Mouse (Mus musculus) megakaryocyte, adult 5-6 weeks (primary cell): ENCODE data around the gene Fam53b. TPM values are rescaled to one million over a fixed set of nuclear protein-coding genes. Genes with fewer than 3 reads are reported as not detected.
A peak's percentile ranks its signal among the peaks of the same experiment; 100 is the strongest.

Experiments used
- ATAC-seq: 2 replicates; pipeline ENCODE4 v1.8.0; 2016; ENCODE audit warnings: mild to moderate bottlenecking, inconsistent platforms; ENCODE audit not compliant: poor library complexity, severe bottlenecking
- total RNA-seq, 2 experiments: library from RNA; stranded (forward) in 1 of 2; stranded (reverse) in 1 of 2; fragments of 153-499, 151-499 nt in 1 of 2; fragments of 221-1000, 200-1000 nt in 1 of 2; gene quantifications; 2 replicates each; pipeline versions ENCODE4 v1.2.3 to v1.2.4; 2015 to 2017

Fam53b gene
- total RNA-seq, 2 experiments from 2014 or later = 11.3 to 21.7 TPM

DNA sequence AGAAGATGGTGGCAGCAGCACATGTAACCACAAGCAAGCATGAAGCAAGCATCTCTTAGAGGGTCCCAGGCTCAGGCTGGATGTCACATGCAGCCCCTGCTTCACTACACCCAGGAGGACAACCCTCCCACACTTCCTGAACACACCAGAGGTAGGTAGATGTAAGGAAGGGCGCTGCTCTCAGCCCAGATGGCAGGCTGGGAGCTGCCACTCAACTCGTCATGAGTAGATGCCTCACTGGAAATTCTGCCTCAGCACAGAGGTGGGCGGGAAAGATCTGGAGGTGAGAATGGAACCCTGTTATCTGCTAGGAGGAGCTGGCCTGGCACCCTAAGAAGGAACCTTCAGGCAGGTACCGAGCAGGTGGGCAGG is 45.7 kb downstream of the Fam53b start:
- no peak for ATAC-seq

DNA sequence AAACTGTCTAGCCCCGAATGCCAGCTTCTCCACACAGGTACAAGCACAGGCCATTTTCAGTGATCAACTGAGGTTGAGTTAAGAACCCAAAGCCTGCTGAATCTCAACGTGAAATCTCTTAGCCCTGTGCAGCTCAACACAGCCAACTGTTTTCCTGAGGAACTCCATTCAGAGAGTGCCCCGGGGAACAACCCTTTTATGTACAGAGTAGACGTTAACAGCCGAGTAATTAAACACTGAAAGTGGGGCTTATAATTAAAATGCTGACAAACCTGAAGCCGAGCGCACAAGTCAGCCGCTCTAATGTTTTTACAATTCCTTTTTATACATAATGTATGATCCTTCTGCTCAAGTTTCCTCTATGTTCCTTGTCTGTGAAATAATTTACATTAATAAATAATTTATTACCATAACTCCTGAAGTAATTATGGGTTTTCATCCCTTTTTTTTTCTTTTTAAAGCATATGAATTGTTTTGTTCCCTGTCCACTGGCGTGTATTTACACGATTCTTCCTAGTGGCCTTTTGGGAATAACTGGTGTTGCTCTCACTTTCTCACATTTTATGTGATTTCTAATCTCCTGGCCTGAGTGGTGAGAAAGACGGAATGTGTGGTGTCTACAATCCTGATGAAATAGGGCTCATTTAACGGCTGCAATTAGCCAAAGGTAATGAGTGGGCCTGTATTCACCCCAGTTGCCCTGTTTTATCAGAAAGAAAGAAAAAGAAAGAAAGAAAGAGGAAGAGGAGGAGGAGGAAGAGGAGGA is 46.3 kb downstream of the Fam53b start:
- no peak for ATAC-seq

GRCm38 (mm10) chr7:132766235-132766871 is 47.3 kb downstream of the Fam53b start:
- ATAC-seq = no peak

GRCm38 (mm10) chr7:132765629-132766186 is 48.0 kb downstream of the Fam53b start:
- ATAC-seq = 0 out of 2 replicates have a peak, but pooled peaks have one; percentile 36

GRCm38 (mm10) chr7:132764896-132765491 is 48.7 kb downstream of the Fam53b start:
- no peak for ATAC-seq

GRCm38 (mm10) chr7:132764314-132764713 is 49.4 kb downstream of the Fam53b start:
- ATAC-seq = no peak

DNA sequence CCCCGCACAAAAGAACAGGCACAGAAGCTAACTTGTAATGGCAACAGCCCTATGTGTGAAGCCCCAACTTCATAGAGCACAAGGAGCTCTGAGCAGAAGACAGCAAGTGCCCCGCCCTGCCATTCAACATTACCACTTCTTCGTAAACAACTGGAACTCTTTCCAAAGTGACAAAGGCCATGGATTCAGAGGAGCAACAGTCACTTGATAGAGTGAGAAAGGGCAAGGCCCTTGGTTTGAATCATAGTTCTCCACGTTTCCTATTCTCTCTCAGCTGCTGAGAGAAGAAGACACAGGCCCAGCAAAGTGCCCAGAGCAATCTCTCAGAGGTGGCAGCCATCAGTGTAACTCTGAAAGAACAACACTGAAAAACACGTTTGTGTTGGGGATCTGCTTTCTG is 49.8 kb downstream of the Fam53b start:
- no peak for ATAC-seq

DNA sequence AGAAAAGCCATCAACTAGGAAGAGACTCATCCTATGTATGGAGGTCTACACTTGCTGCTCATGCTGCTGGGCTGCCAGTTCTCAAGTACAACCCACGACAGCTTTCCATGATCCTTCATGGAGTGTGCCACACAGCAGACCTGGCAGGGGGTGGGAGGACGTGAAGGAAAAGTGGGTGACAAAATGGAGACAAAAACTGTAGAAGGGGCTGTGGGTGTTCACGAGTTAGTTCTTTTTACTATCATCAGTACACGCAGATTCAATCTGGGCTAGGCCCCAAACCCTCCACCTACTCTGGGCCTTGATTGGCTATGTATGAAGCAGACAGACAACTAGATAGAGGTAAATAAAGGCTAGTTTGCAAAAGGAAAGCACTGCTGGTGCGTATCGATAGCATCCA is 50.3 kb downstream of the Fam53b start:
- no peak for ATAC-seq

GRCm38 (mm10) chr7:132761409-132761808 is 52.3 kb downstream of the Fam53b start:
- no peak for ATAC-seq

GRCm38 (mm10) chr7:132760589-132761180 is 53.0 kb downstream of the Fam53b start:
- ATAC-seq = no peak

DNA sequence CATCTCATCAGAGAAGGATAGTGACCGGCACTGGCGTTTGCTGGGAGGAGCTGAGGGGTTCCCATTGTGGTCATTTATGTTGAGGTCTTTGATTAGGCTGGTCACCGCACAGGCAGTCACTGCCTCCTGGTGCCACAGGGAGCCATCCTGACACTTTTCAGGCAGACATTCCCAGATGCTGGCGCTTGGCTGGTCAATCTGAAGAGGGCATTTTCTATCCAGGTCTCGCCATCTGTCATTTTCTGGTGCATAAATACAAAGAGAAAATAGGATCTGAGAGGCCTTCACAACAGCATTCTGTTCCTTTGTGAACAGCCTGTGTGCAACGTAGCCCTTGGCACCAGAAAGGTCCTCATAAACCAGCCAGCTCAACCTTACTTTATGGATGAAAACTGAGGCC is 53.8 kb downstream of the Fam53b start:
- no peak for ATAC-seq

DNA sequence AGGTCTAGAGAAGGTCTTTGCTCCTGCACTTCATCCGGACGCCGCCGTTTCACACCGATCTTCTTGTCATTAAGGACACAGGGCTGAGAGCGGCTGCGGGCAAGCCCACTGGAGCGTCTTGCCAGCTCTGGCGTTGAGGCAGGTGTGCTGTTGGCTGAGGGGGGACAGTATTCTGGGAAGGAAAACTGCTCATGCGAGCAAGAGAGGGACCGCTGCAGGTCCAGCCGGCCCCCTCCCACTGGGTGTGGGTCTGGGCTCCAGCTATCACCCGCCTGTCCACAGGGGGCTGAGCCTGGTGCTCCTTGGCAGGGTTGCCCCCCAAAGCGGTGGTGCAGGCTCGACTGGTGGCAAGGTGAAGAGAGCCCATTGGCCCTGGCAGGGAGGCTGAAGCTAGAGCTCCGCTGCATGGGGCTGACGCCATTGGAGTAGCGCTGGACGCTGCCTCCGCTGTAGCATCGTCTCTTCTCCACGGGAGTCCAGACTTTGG is 54.2 kb downstream of the Fam53b start:
- no peak for ATAC-seq

GRCm38 (mm10) chr7:132758875-132759274 is 54.8 kb downstream of the Fam53b start:
- ATAC-seq = no peak

DNA sequence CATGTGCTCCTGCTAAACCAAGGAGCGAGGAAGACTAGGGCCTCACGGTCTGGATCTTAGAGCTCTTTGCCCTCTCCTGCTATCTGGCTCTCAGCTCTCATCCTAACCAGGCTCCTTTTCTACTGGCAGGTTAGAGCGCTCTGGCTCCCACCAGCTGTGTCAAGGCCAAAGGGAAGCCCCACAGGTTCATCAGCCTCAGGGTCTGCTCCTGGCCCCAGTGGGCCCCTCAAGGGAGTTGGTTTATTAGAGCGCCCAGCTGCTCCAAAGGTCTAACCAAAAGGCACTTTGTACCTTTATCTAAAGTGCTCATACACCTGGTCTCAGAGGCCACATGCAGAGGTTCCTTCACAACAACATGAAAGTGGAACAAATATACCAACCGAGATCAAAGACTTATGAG is 57.4 kb downstream of the Fam53b start:
- ATAC-seq = no peak

- no peak for ATAC-seq
Measured at GRCm38 (mm10) chr7:132754389-132754750, 59.3 kb downstream of the Fam53b start.

- no peak for ATAC-seq
Measured at GRCm38 (mm10) chr7:132753518-132754388, 59.9 kb downstream of the Fam53b start.

GRCm38 (mm10) chr7:132751716-132752115 is 62.0 kb downstream of the Fam53b start:
- no peak for ATAC-seq

DNA sequence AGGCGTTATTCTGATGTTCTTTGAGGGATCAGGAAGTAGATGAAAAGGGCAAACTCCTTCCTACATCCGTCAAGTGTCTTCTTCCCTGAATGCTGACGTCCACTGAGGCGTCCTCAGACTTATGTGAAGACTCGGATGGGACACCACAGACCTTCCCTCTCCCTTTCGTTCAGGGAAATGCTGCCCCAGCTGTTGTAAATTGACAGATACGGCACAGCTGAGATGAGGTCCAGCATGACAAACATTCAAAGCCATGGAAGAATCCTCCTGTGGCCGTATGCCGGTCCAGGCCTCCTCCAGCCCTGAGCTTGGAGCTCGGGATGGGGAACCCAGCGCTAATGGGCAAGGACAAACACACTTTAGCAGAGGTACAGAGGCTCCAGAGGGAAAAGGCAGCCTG is 64.2 kb downstream of the Fam53b start:
- no peak for ATAC-seq

DNA sequence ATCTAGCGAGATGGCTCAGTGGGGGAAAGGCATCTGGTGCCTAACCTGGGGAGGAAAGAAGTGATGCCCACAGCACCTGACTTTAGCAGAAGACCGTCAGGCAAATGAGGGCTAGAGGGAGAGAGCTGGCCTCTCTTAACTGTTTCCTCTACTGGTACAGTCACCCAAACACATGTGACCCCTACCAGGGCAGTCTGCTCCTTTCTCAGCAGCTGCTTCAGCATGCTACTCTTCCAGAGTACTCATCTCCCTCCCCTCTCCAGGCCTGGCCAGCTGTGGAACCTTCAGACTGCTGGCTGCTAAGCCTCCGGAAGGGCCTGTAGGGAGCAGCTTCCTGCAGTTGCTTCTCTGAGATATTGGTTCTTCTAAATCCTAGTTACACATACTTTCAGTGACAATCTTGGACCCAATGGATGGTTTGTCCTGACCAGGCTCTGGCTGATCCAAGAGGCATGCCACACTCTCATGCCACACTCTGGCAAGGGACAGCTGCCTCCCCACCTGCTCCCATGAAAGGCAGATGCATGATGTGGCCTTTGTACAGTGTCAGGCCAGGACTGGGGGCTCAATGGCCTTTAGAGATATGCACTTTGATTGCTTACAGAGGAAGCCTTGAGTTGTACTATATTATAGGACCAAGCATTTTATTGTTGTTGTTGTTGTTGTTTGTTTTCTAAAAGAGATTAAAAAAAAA is 65.5 kb downstream of the Fam53b start:
- ATAC-seq = no peak

DNA sequence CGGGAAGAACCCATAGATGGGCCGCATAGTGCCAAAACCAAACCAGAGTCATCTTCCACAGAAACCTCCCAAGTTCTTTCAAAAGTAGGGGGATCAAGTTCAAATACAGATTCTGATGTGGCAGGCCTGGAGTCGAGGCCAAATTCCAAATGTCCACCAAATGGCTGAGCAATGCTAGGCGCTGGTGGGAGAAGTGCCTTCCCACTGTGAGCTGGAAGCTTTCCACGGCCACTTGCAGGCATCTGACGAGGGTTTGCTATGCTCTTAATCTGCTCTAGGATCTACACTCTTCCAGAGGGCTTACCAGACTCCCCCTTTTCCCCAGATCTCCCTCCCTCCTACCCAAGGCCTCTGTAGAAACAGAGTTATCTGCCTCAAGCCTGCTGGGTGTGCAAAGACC is 66.6 kb downstream of the Fam53b start:
- no peak for ATAC-seq
